Mouse (Mus musculus) hindbrain, embryonic 11.5 days (tissue): Measurements from ENCODE around the gene Coro1b. TPM values are rescaled to one million over a fixed set of nuclear protein-coding genes. Genes with fewer than 3 reads are reported as not detected.

Experiments used
- ATAC-seq: fragments of 200-750 bp; cut with Nextera tagmentation; 2 replicates; pipeline ENCODE4 v1.8.0; 2017; ENCODE audit warnings: mild to moderate bottlenecking, moderate TSS enrichment, moderate library complexity; ENCODE audit not compliant: low FRiP score
- DNase-seq: peaks from one replicate; pipeline ENCODE4 v3.0.0-alpha.2; 2015; ENCODE audit warnings: low spot score
- H3K27ac ChIP-seq: fragments of 300-500 bp; sonication (generic); 2 replicates; pipeline ENCODE4 v1.5.1; 2014; ENCODE audit warnings: mild to moderate bottlenecking, low read depth, low read length
- H3K27me3 ChIP-seq: fragments of 300-500 bp; sonication (generic); 2 replicates; pipeline ENCODE4 v1.6.1; 2014; ENCODE audit warnings: mild to moderate bottlenecking, low read length, moderate library complexity, mixed read lengths; ENCODE audit not compliant: control insufficient read depth, insufficient read depth
- H3K36me3 ChIP-seq: fragments of 300-500 bp; sonication (generic); 2 replicates; pipeline ENCODE4 v1.6.1; 2014; ENCODE audit warnings: mild to moderate bottlenecking, low read length, moderate library complexity, mixed read lengths; ENCODE audit not compliant: control insufficient read depth, insufficient read depth
- H3K4me1 ChIP-seq: fragments of 300-500 bp; sonication (generic); replicated peaks from 2 replicates; pipeline ENCODE4 v1.6.1; 2014; ENCODE audit warnings: low read length, mixed read lengths; ENCODE audit not compliant: control insufficient read depth, insufficient read depth
- H3K4me2 ChIP-seq: fragments of 300-500 bp; sonication (generic); replicated peaks from 2 replicates; pipeline ENCODE4 v1.6.1; 2014; ENCODE audit warnings: mild to moderate bottlenecking, low read depth, low read length
- H3K4me3 ChIP-seq: fragments of 300-500 bp; sonication (generic); 2 replicates; pipeline ENCODE4 v1.5.1; 2014; ENCODE audit warnings: low read depth, low read length
- H3K9ac ChIP-seq: fragments of 300-500 bp; sonication (generic); 2 replicates; pipeline ENCODE4 v1.6.1; 2014; ENCODE audit warnings: low read depth, low read length
- H3K9me3 ChIP-seq: fragments of 300-500 bp; sonication (generic); 2 replicates; pipeline ENCODE4 v1.6.1; 2016; ENCODE audit warnings: low read length; ENCODE audit not compliant: control insufficient read depth
- WGBS: fragments of 180-500 bp; shearing (Covaris S2); extraction: QIAGEN DNeasy Blood & Tissue Kit; methylation state at CpG from one replicate; pipeline ENCODE4 v1.1.7; 2014; 5-methylcytosine and 5-hydroxymethylcytosine counted together
- polyA plus RNA-seq: library from polyadenylated mRNA; unstranded; fragments of >200 nt; fragmentation: Nextera tagmentation; extraction: Ambion mirVana; gene quantifications from 2 replicates; pipeline ENCODE4 v1.2.1, GENCODE M21; 2014

The Coro1b gene
- polyA plus RNA-seq, 1 experiment from 2014 or later, result 123 TPM

DNA sequence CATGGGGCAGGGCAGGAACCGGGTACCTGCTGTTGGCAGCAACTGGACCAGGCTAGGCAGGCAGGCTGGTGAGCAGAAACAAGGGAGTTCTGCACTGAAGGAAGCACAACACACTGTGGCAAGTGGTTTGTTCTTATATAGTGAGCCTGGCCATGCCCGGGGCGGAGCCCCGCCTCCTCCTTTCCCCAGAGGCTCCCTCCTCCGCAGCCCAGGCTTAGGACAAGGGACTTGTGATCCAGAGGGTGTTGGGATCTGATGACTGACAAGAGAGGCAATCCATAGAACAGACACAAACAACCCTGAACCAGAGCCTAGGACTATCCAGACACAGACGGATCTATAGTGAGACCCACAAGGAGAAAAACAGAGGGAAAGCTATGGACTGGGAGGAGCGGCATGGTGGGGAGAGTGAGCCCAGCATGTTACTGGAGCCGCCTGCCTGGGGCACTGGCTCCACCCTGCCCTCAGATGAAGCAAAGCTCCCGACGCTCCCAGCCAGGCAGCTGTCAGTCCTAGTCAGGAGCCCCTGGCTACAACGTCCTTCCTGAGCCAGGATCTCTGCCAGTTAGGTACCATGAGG is 27.0 kb downstream of the Coro1b start, which contains the start of gene Carns1:
TSS of gene Carns1 (minus strand) at position 112 of the 580 bp plus-strand sequence.
- H3K9ac ChIP-seq, result peak within 1 kb of the TSS; percentile 17
- no peaks in the 10 kb centered on the region for H3K27me3 ChIP-seq
- DNase-seq (peak; percentile 43), ATAC-seq (no peak; the same call in 1 of the 2 replicates)
- no peaks in the 10 kb centered on the region for H3K36me3 ChIP-seq
- H3K4me3 ChIP-seq, result 0 out of 2 replicates have a peak within 1 kb of the TSS, but pooled peaks have one; percentile 6
- H3K4me2 ChIP-seq, result peak within 1 kb of the TSS; percentile 33
- H3K27ac ChIP-seq, result no peak within 1 kb of the TSS
- WGBS, result 5% methylated on average over 11 of the region's 11 CpGs
- H3K9me3 ChIP-seq, result no peaks in the 10 kb centered on the region
- 0 out of 2 replicates have a peak, but pooled peaks cover 3% of the 10 kb centered on the region for H3K4me1 ChIP-seq

DNA sequence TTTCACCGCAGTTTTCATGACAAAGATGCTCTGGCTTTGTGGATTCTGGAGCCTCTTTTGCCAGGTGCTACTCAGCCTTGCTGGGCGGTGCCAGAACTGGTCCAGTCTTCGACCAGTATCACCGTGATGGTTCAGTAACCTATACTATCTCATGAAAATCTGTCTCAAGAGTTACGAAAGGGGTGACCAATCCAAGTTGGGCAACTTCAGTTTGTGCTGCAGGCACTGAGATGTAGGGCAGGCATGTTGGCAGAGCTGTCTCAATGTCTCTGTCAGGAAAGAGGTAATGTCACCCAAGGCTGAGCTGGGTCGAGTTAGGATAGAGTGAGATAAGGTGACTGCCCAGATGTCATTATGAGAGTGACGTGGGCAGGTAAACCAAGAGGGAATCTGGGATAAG is 32.0 kb downstream of the Coro1b start:
- H3K4me3 ChIP-seq, result no peak overlapping the region
- DNase-seq, result no peak
- no peaks in the 10 kb centered on the region for H3K4me1 ChIP-seq
- no peak overlapping the region for H3K9ac ChIP-seq
- no peaks in the 10 kb centered on the region for H3K9me3 ChIP-seq
- no peak overlapping the region for H3K27ac ChIP-seq
- no peak overlapping the region for H3K4me2 ChIP-seq
- no peaks in the 10 kb centered on the region for H3K27me3 ChIP-seq
- WGBS, result 87% methylated on average over 7 of the region's 7 CpGs
- no peaks in the 10 kb centered on the region for H3K36me3 ChIP-seq
- ATAC-seq, result no peak

DNA sequence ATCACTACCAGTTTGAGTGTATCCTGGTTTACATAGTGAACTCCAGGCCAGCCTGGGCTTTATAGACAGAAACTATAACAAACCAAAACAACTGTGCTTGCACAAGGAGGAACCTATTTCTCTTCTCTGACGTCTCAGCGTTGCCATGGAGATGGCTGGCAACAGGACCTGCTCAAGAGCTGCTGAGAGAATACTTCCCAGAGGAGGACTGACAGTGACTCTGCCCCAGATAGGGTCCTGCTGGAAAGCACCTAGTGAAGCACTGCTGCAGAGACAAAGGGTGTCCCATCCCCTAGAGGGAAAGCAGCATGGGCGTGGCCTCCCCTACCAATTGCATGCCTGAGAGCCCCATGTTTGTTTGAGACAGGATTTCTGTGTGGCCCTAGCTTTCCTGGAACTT is 33.5 kb downstream of the Coro1b start:
- Histone ChIP-seq H3K9ac (no peak overlapping the region), H3K4me1 (no peaks in the 10 kb centered on the region), H3K9me3 (no peaks in the 10 kb centered on the region), H3K27ac (no peak overlapping the region), H3K36me3 (no peaks in the 10 kb centered on the region), H3K27me3 (no peaks in the 10 kb centered on the region), H3K4me2 (no peak overlapping the region), H3K4me3 (no peak overlapping the region)
- DNase-seq (peak; percentile 43), ATAC-seq (no peak)
- WGBS, result 46% methylated on average over 3 of the region's 3 CpGs

DNA sequence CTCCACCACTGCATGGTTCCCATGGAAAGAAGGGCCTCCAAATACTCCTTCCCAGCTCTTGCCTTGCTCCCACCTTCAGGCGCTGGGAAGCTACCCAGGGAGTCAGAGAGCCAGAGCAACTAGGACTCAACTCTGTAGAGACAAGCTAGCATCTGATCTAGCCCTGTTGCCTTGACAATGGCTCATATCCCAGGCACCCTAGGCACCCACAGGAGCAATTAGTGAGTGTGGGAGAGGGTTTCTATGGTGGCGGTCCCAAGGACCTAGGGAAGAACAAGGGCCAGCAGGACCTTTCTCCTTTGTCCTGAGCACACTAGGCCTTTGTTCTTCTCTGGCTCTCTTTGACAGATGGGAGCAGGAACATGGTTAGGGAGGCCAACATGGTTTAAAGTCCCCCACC is 35.3 kb downstream of the Coro1b start:
- H3K36me3 ChIP-seq, result no peaks in the 10 kb centered on the region
- H3K4me3 ChIP-seq, result no peak overlapping the region
- no peak for ATAC-seq
- H3K27me3 ChIP-seq, result no peaks in the 10 kb centered on the region
- no peaks in the 10 kb centered on the region for H3K9me3 ChIP-seq
- no peak overlapping the region for H3K4me2 ChIP-seq
- H3K9ac ChIP-seq, result no peak overlapping the region
- H3K4me1 ChIP-seq, result no peaks in the 10 kb centered on the region
- no peak overlapping the region for H3K27ac ChIP-seq
- WGBS, result 67% methylated on average over 2 of the region's 2 CpGs
- DNase-seq, result no peak

DNA sequence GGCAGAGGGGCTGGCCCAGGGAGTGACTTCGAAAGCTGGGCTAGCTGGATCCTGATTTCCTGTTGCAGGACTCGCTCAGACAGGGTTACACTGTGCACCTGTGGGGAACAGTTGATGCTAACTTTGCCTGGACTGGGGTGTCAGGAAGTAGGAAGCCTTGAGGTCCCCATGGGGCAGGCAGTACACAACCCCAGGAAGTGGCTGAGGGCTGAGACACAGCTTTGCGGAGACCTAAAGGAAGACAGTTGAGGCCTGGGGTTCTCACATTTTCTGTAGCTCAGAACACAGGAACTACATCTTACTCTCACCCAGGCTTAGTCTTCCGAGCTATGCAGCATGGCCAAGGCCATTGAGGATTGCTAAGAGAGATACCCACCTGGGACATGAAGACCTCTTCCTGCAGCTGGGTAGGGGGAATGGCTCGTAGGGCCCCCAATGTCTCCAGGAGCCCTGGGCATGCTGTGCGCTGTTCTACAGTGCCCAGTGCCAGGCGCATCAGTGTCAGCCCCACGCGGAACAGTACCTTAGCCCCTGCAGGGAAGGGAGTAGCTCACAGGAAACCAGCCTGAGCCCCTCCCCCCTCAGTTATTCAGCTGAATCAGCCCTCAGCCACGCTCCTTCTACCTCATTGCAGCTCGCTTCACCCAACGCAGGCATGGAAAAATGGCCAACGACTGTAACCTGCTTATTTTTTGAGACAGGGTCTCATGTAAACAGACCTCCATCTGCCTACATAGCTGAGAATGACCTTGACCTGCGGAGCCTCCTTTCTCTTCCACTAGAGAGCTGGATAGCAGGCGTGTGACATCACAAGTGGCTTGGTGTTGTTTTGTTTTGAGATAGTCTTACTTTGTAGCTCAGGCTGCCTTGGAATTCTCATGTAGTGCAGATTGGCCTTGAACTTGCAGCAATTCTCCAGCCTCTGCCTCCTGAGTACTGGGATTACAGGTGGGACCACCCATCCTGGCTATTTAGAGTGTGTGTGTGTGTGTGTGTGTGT is 36.9 kb downstream of the Coro1b start:
- ATAC-seq (no peak), DNase-seq (no peak)
- Histone ChIP-seq H3K4me2 (no peak overlapping the region), H3K27ac (no peak overlapping the region), H3K9me3 (no peaks in the 10 kb centered on the region), H3K4me3 (no peak overlapping the region), H3K4me1 (no peaks in the 10 kb centered on the region), H3K9ac (no peak overlapping the region), H3K36me3 (no peaks in the 10 kb centered on the region), H3K27me3 (no peaks in the 10 kb centered on the region)
- 59% methylated on average over 15 of the region's 15 CpGs for WGBS

DNA sequence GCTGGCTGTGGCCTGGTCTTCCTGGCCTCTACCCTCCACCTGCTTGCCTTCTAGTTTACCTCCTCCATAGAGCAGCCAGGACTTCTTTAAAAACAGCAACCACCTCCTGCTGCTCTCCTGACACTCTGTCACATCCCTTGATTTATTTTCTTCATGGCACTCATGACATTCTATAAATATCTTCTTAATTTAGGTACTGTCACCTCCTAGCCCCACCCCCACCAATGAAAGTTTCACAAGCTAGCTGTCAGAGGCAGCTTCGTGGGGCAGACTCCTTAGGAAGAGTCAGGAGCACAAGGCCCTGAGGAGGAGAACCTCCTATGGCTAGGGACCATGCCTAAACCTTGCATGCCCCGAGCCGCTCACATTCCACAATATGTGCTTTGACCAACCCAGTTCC is 38.9 kb downstream of the Coro1b start:
- 80% methylated on average over 3 of the region's 3 CpGs for WGBS
- H3K27ac ChIP-seq, result no peak overlapping the region
- no peaks in the 10 kb centered on the region for H3K9me3 ChIP-seq
- no peak for ATAC-seq
- H3K4me1 ChIP-seq, result no peaks in the 10 kb centered on the region
- no peak overlapping the region for H3K4me2 ChIP-seq
- H3K9ac ChIP-seq, result no peak overlapping the region
- no peak for DNase-seq
- H3K36me3 ChIP-seq, result no peaks in the 10 kb centered on the region
- no peak overlapping the region for H3K4me3 ChIP-seq
- no peaks in the 10 kb centered on the region for H3K27me3 ChIP-seq

DNA sequence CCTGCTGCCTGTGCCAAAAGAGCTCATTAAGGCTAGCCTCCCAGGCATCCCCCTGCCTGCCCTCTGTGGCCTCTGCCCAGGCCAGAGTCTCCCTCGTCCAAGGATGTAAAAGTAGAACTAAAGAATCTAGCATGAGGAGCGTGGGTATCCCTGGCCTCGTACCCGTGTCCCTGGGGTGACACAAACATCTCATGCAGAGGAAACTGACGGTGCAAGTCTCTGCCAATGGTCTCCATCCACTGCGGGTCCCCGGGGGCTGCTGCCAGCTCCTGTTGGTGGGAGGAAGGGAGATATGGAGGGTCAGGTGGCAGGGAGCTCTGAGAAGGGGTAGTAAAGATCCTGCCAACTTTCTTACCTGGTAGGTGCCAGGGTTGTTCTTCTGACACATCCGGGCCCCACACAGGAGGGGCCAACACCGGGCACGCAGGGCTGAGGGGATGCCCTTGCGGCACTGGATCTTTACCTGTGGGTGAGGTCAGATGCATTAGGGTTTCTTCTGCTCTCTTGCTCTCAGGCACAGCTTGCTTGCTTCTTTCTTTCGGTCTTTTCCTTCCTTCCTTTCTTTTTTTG is 40.7 kb downstream of the Coro1b start:
- peaks cover 5% of the 10 kb centered on the region; the same call in 1 of the 2 replicates for H3K4me1 ChIP-seq
- ATAC-seq, result no peak
- H3K27me3 ChIP-seq, result no peaks in the 10 kb centered on the region
- no peaks in the 10 kb centered on the region for H3K9me3 ChIP-seq
- no peak overlapping the region for H3K27ac ChIP-seq
- WGBS, result 86% methylated on average over 12 of the region's 12 CpGs
- H3K9ac ChIP-seq, result no peak overlapping the region
- no peak overlapping the region for H3K4me2 ChIP-seq
- no peak overlapping the region for H3K4me3 ChIP-seq
- DNase-seq, result no peak
- peaks cover 2% of the 10 kb centered on the region; the same call in 1 of the 2 replicates for H3K36me3 ChIP-seq

DNA sequence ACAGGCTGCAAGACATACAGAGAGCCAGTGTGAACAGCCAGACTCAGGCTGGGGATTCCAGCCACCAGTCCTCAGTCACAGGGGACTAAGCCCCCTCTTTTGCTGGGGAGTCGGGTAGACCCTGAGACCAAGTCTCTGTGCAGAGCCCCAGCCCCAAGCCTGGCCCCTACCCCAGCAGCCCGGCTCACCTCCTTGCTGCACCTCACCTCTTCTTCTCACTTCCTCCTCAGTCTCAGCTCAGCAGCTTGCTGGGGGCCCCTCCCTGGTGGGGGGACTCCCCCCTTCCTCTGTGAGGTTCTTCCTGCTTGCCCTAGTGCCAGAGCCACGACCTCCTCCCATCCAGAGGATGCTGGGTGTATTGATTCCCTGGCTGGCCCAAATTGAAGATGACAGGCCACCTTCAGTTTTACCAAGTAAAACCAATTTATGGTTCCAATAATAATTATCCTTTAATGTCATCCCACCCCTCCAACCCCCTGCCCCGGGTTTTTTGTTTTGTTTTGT is 42.5 kb downstream of the Coro1b start, which contains the start of gene Tbc1d10c:
TSS of gene Tbc1d10c (minus strand) at position 454 of the 504 bp plus-strand sequence.
- Histone ChIP-seq H3K9ac (peak within 1 kb of the TSS; percentile 98), H3K4me1 (peaks cover 5% of the 10 kb centered on the region; the same call in 1 of the 2 replicates), H3K27me3 (no peaks in the 10 kb centered on the region), H3K4me3 (peak within 1 kb of the TSS; percentile 96), H3K27ac (peak within 1 kb of the TSS; percentile 84), H3K9me3 (no peaks in the 10 kb centered on the region), H3K36me3 (peaks cover 11% of the 10 kb centered on the region), H3K4me2 (peak within 1 kb of the TSS; percentile 92)
- ATAC-seq (no peak), DNase-seq (no peak)
- WGBS, result 74% methylated on average over 4 of the region's 4 CpGs
